Mouse (Mus musculus): ENCODE data around the gene Cntnap2.
A peak's percentile ranks its signal among the peaks of the same experiment; 100 is the strongest.

The Cntnap2 gene

GRCm38 (mm10) chr6:46705926-46706325 lies 1646.8 kb downstream of the Cntnap2 start:
- no peak for DNase-seq

DNA sequence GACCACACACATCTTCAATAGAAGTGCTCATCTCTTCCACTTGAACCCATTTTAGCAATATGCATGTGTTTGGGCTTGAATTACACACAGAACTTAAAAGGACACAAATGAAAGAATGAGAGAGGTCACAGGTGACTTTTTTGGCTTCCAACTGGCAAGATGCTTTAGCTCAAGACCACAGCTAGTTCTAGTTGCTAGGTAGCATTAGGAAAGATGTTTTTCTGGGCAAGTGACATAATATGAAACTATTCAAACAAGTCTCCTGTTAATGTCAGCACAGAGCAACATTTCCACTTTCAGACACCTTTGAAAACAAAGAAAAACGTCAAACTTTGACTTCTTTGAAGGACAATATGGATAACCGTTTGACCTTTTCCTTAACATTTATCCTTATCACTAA lies 1657.4 kb downstream of the Cntnap2 start:
- no peak for DNase-seq

GRCm38 (mm10) chr6:46733794-46734193 lies 1674.6 kb downstream of the Cntnap2 start:
- DNase-seq = no peak

- DNase-seq = no peak
Measured at GRCm38 (mm10) chr6:46748448-46748847, 1689.3 kb downstream of the Cntnap2 start.

DNA sequence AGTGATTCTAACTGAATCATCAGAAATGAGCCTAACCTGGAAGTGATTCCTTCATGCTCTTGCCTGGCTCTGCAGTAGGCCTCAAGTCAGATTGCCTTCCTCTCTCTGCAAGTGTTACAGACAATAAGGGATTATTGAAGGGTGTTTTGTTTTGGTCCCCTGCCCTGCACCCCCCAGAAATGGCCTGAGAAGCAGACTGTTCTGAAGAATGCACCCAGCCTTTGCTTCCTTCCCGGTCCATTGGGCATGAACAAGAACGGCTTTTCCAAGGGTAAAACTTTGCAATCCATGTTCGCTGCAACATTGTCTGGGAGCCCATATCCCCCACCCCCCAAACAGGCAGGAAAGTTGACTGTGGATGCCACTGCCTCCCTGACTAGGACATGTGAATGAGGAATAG lies 1704.3 kb downstream of the Cntnap2 start:
- no peak for DNase-seq

- no peak for DNase-seq
Measured at GRCm38 (mm10) chr6:46774529-46774928, 1715.4 kb downstream of the Cntnap2 start.

GRCm38 (mm10) chr6:46802264-46803110 lies 1743.3 kb downstream of the Cntnap2 start:
- DNase-seq = peak; percentile 63

GRCm38 (mm10) chr6:46856635-46857034 lies 1797.5 kb downstream of the Cntnap2 start:
- DNase-seq = no peak

DNA sequence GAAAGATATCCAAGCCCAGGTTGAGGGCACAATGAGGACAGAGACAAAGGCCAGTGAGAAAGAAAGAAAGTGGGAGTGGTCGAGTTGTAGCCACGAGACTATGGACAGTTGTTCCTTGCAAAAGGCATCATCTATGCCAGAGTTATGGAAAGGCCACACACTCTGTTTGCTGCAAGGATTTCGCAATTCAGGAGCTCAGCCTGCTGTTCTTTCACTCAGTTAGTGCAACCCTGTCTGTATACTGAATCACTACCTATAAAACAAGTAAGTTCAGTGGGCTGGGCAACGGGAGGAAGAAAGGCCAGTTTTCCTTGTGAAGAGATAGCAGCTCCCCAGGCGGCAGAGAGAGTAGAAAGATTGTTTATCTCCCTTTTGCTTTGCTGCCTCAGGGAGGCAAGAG lies 1801.9 kb downstream of the Cntnap2 start:
- DNase-seq = no peak

DNA sequence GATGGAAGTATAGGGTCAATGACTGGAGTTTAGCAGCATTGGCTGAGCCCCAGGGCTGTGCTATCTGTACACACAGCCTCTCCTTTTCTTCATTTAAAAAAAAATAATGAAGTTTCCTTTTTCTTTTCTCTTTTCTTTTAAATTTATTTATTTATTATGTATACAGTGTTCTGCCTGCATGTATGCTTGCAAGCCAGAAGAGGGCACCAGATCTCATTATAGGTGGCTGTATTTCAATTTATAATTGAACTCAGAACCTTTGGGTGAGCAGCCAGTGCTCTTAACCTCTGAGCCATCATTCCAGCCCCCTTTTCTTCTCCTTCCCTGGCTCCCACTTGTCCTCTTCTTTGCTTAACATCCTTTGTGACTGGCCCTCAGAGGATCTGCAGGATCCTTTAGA lies 1807.2 kb downstream of the Cntnap2 start:
- no peak for DNase-seq

DNA sequence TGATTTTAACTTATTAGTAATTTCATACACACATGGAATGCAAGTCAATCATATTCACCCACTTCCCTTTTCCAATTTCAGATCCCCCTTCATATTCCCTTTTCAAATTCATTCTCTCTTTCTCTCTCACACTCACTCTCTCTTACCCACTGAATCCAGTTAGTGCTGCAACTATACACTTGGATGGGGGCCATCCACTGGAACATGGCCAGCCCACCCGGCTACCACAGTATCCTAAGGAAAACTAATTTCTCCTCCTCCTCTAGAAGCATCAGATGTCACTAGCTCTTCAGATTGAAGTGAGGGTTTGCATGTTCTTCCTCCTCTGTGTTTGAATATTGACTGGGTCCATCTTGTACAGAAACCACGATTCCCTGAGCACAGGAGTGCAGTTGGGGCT lies 1827.1 kb downstream of the Cntnap2 start:
- no peak for DNase-seq

DNA sequence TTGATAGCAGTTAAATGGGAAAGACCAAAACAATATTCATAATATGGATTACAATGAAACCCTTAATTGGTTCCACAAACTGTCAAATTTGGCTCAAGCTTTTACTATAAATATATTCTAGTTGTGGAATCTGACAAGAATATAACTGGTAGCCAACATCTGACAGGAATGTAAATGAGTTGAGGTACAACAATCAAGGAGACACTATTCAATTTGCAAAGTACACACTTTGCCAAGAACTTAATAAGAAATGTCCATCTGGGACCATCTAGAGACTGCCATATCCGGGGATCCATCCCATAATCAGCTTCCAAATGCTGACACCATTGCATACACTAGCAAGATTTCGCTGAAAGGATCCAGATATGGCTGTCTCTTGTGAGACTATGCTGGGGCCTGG lies 1850.0 kb downstream of the Cntnap2 start:
- DNase-seq = no peak

DNA sequence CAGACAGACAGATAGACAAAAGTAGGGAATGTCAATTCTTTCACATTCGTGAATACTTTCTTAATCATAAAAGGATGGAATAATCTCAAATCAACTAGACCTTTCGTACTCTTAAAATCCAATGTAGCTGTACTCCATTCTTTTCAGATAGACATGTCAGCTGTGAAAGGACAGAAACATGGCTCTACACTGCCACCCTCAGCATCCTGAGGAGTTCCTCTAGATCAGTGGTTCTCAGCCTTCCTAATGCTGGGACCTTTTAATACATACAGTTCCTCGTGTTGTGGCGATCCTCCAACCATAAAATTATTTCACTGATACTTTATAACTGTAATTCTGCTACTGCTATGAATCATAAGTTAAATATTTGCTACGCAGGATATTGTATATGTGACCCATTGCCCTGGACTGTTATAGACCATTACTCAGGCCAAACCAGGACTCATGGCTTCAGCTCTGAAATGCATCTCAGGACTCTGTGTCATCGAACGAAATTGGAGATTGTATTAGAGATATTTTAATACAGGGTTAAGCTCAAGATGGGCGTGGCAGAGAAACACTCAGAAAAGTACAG lies 1859.6 kb downstream of the Cntnap2 start:
- no peak for DNase-seq

DNA sequence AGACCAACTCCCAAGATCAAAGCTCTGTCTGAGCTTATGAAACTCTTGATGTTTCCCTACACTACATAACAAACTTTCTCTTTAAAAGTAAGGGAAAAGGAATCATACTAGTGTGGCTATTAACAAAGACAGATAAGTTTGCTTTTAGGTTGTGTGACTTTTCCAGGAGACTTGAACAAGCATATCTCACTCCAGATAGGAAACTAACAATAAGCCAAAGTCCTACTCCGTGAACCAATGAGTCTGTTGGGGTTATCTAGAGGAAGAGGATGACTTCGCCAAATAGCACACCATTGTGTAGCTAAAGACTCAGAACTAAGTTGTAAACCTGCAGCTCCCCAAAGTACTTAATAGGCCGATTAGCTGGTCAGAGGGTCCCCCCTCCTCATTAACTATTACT lies 1860.8 kb downstream of the Cntnap2 start:
- no peak for DNase-seq

DNA sequence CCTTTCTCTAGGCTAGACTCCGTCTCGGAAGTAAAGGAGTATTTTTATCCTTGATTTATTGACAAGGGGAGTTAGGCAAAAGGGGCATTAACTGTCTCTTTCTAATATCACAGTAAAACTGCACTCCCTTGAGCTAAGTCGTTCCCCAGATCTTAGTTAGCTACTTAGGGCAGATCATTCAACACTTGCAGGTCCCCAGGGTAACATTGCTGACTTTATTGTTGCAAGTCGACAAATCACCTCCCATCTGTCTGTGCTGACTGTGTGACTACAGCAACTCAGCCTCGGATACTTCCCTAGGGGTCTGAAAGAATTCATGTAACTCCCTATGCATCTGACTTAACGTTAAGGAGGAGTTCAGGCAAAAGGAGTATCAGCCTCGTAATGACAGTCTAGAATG lies 1865.6 kb downstream of the Cntnap2 start:
- DNase-seq = no peak

- DNase-seq = no peak
Measured at GRCm38 (mm10) chr6:46945703-46946102, 1886.5 kb downstream of the Cntnap2 start.

GRCm38 (mm10) chr6:46961022-46961686 lies 1902.0 kb downstream of the Cntnap2 start:
- DNase-seq = peak; percentile 51

- DNase-seq = peak; percentile 33
Measured at GRCm38 (mm10) chr6:46963261-46963660, 1904.1 kb downstream of the Cntnap2 start.

- peak; percentile 64 for DNase-seq
Measured at GRCm38 (mm10) chr6:46963693-46964092, 1904.5 kb downstream of the Cntnap2 start.

- peak; percentile 89 for DNase-seq
Measured at GRCm38 (mm10) chr6:46972640-46973039, 1913.5 kb downstream of the Cntnap2 start.

- DNase-seq = no peak
Measured at GRCm38 (mm10) chr6:46996010-46996602, 1936.9 kb downstream of the Cntnap2 start.

GRCm38 (mm10) chr6:47004430-47004829 lies 1945.3 kb downstream of the Cntnap2 start:
- DNase-seq = no peak

GRCm38 (mm10) chr6:47012933-47013332 lies 1953.8 kb downstream of the Cntnap2 start:
- no peak for DNase-seq

DNA sequence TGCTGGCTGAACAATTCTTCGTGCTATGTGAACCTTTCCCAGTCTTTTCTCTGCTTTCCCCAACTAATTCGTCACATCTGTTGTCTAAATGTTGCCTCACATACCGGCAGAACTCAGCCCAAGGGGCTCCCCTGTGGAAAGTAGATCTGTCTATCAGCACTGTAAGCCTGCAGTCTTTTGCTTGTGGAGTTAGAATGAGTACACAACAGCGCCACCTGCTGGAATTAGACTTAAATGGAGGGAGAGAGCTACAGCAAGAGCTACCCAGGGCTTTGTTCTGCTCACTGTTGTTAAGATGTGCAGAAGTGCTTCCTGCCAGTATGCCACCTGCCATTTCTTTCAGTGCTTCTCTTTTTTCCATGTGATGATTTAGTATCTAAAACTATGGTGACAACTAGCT lies 1954.4 kb downstream of the Cntnap2 start:
- DNase-seq = no peak

Data from heart, adult 11 months (tissue).